Mouse (Mus musculus): ENCODE measurements at regions not wholly inside any gene's neighbourhood (a gene's known extent, or its start where the extent isn't known, plus 50 kb on each side); places are given as distances from the start of the nearest gene placed in this dataset.

- ATAC-seq (ENCODE audit: insufficient number of reproducible peaks, low FRiP score, low TSS enrichment, low read depth) (no peak), DNase-seq (ENCODE audit: low spot score) (no peak)
- Histone ChIP-seq H3K4me2 (ENCODE audit: low read depth, severe bottlenecking) (peak overlapping the region; percentile 57), H3K36me3 (ENCODE audit: control insufficient read depth, insufficient read depth, low read length) (no peaks in the 10 kb centered on the region), H3K27ac (replicated peaks; ENCODE audit: low read depth, low read length) (no peak overlapping the region), H3K4me1 (ENCODE audit: control insufficient read depth, insufficient read depth, low read length) (peaks cover 4% of the 10 kb centered on the region; the same call in 1 of the 2 replicates), H3K27me3 (ENCODE audit: control insufficient read depth, insufficient read depth, low read length) (no peaks in the 10 kb centered on the region), H3K9ac (ENCODE audit: low read length) (no peak overlapping the region), H3K4me3 (ENCODE audit: low read depth, low read length) (peak overlapping the region; percentile 27), H3K9me3 (ENCODE audit: control insufficient read depth, low read length) (no peaks in the 10 kb centered on the region)
- 42% methylated on average over 6 of the region's 6 CpGs for WGBS
These were observed 99.4 kb downstream of the Rpap3 start for GRCm38 (mm10) chr15:97606232-97606629.

GRCm38 (mm10) chr15:97605791-97606190 is 99.8 kb downstream of the Rpap3 start:
- peaks cover 4% of the 10 kb centered on the region; the same call in 1 of the 2 replicates for H3K4me1 ChIP-seq (ENCODE audit: control insufficient read depth, insufficient read depth, low read length)
- no peak overlapping the region for H3K9ac ChIP-seq (ENCODE audit: low read length)
- no peak overlapping the region for H3K27ac ChIP-seq (replicated peaks; ENCODE audit: low read depth, low read length)
- H3K4me2 ChIP-seq (ENCODE audit: low read depth, severe bottlenecking) = no peak overlapping the region
- ATAC-seq (ENCODE audit: insufficient number of reproducible peaks, low FRiP score, low TSS enrichment, low read depth) (no peak), DNase-seq (ENCODE audit: low spot score) (no peak)
- H3K36me3 ChIP-seq (ENCODE audit: control insufficient read depth, insufficient read depth, low read length) = no peaks in the 10 kb centered on the region
- 89% methylated on average over 7 of the region's 7 CpGs for WGBS
- H3K9me3 ChIP-seq (ENCODE audit: control insufficient read depth, low read length) = no peaks in the 10 kb centered on the region
- no peak overlapping the region for H3K4me3 ChIP-seq (ENCODE audit: low read depth, low read length)
- no peaks in the 10 kb centered on the region for H3K27me3 ChIP-seq (ENCODE audit: control insufficient read depth, insufficient read depth, low read length)

GRCm38 (mm10) chr15:97603492-97603891 is 102.1 kb downstream of the Rpap3 start:
- Histone ChIP-seq H3K4me3 (ENCODE audit: low read depth, low read length) (no peak overlapping the region), H3K27ac (replicated peaks; ENCODE audit: low read depth, low read length) (no peak overlapping the region), H3K36me3 (ENCODE audit: control insufficient read depth, insufficient read depth, low read length) (no peaks in the 10 kb centered on the region), H3K9ac (ENCODE audit: low read length) (no peak overlapping the region), H3K4me2 (ENCODE audit: low read depth, severe bottlenecking) (no peak overlapping the region), H3K4me1 (ENCODE audit: control insufficient read depth, insufficient read depth, low read length) (peaks cover 4% of the 10 kb centered on the region; the same call in 1 of the 2 replicates), H3K27me3 (ENCODE audit: control insufficient read depth, insufficient read depth, low read length) (no peaks in the 10 kb centered on the region), H3K9me3 (ENCODE audit: control insufficient read depth, low read length) (no peaks in the 10 kb centered on the region)
- DNase-seq (ENCODE audit: low spot score) = no peak
- ATAC-seq (ENCODE audit: insufficient number of reproducible peaks, low FRiP score, low TSS enrichment, low read depth) = no peak
- WGBS = 54% methylated on average over 6 of the region's 6 CpGs

GRCm38 (mm10) chr15:97598270-97598669 is 107.4 kb downstream of the Rpap3 start:
- WGBS = 81% methylated on average over 8 of the region's 8 CpGs
- ATAC-seq (ENCODE audit: insufficient number of reproducible peaks, low FRiP score, low TSS enrichment, low read depth) = no peak

GRCm38 (mm10) chr15:97596514-97597081 is 109.0 kb downstream of the Rpap3 start:
- H3K9ac ChIP-seq (ENCODE audit: low read length) = no peak overlapping the region
- no peak overlapping the region for H3K4me3 ChIP-seq (ENCODE audit: low read depth, low read length)
- 0 out of 2 replicates have a peak, but pooled peaks cover 3% of the 10 kb centered on the region for H3K4me1 ChIP-seq (ENCODE audit: control insufficient read depth, insufficient read depth, low read length)
- no peak for DNase-seq (ENCODE audit: low spot score)
- ATAC-seq (ENCODE audit: insufficient number of reproducible peaks, low FRiP score, low TSS enrichment, low read depth) = no peak
- H3K36me3 ChIP-seq (ENCODE audit: control insufficient read depth, insufficient read depth, low read length) = no peaks in the 10 kb centered on the region
- no peak overlapping the region for H3K4me2 ChIP-seq (ENCODE audit: low read depth, severe bottlenecking)
- no peaks in the 10 kb centered on the region for H3K9me3 ChIP-seq (ENCODE audit: control insufficient read depth, low read length)
- no peak overlapping the region for H3K27ac ChIP-seq (replicated peaks; ENCODE audit: low read depth, low read length)
- no peaks in the 10 kb centered on the region for H3K27me3 ChIP-seq (ENCODE audit: control insufficient read depth, insufficient read depth, low read length)
- WGBS = 49% methylated on average over 8 of the region's 8 CpGs

More at GRCm38 (mm10) chr15:97598270-97598669, 107.4 kb downstream of the Rpap3 start:
- Histone ChIP-seq H3K4me3 (ENCODE audit: low read depth, low read length) (no peak overlapping the region), H3K9ac (ENCODE audit: low read length) (no peak overlapping the region), H3K4me1 (ENCODE audit: control insufficient read depth, insufficient read depth, low read length) (0 out of 2 replicates have a peak, but pooled peaks cover 3% of the 10 kb centered on the region), H3K36me3 (ENCODE audit: control insufficient read depth, insufficient read depth, low read length) (no peaks in the 10 kb centered on the region), H3K4me2 (ENCODE audit: low read depth, severe bottlenecking) (no peak overlapping the region), H3K9me3 (ENCODE audit: control insufficient read depth, low read length) (no peaks in the 10 kb centered on the region), H3K27ac (replicated peaks; ENCODE audit: low read depth, low read length) (no peak overlapping the region), H3K27me3 (ENCODE audit: control insufficient read depth, insufficient read depth, low read length) (no peaks in the 10 kb centered on the region)
- DNase-seq (ENCODE audit: low spot score) = no peak

GRCm38 (mm10) chr15:97595284-97595796 is 110.3 kb downstream of the Rpap3 start:
- H3K4me2 ChIP-seq (ENCODE audit: low read depth, severe bottlenecking) = no peak overlapping the region
- no peak overlapping the region for H3K9ac ChIP-seq (ENCODE audit: low read length)
- DNase-seq (ENCODE audit: low spot score) (no peak), ATAC-seq (ENCODE audit: insufficient number of reproducible peaks, low FRiP score, low TSS enrichment, low read depth) (no peak)
- no peaks in the 10 kb centered on the region for H3K9me3 ChIP-seq (ENCODE audit: control insufficient read depth, low read length)
- H3K36me3 ChIP-seq (ENCODE audit: control insufficient read depth, insufficient read depth, low read length) = no peaks in the 10 kb centered on the region
- H3K27ac ChIP-seq (replicated peaks; ENCODE audit: low read depth, low read length) = no peak overlapping the region
- H3K4me1 ChIP-seq (ENCODE audit: control insufficient read depth, insufficient read depth, low read length) = 0 out of 2 replicates have a peak, but pooled peaks cover 3% of the 10 kb centered on the region
- no peaks in the 10 kb centered on the region for H3K27me3 ChIP-seq (ENCODE audit: control insufficient read depth, insufficient read depth, low read length)
- H3K4me3 ChIP-seq (ENCODE audit: low read depth, low read length) = no peak overlapping the region
- WGBS = 82% methylated on average over 6 of the region's 6 CpGs

GRCm38 (mm10) chr15:97593781-97594600 is 111.6 kb downstream of the Rpap3 start:
- H3K27ac ChIP-seq (replicated peaks; ENCODE audit: low read depth, low read length) = no peak overlapping the region
- H3K27me3 ChIP-seq (ENCODE audit: control insufficient read depth, insufficient read depth, low read length) = no peaks in the 10 kb centered on the region
- no peak overlapping the region for H3K4me2 ChIP-seq (ENCODE audit: low read depth, severe bottlenecking)
- H3K9me3 ChIP-seq (ENCODE audit: control insufficient read depth, low read length) = no peaks in the 10 kb centered on the region
- no peak overlapping the region for H3K4me3 ChIP-seq (ENCODE audit: low read depth, low read length)
- H3K9ac ChIP-seq (ENCODE audit: low read length) = no peak overlapping the region
- DNase-seq (ENCODE audit: low spot score) (no peak), ATAC-seq (ENCODE audit: insufficient number of reproducible peaks, low FRiP score, low TSS enrichment, low read depth) (no peak)
- WGBS = 63% methylated on average over 11 of the region's 11 CpGs
- 0 out of 2 replicates have a peak, but pooled peaks cover 3% of the 10 kb centered on the region for H3K4me1 ChIP-seq (ENCODE audit: control insufficient read depth, insufficient read depth, low read length)
- H3K36me3 ChIP-seq (ENCODE audit: control insufficient read depth, insufficient read depth, low read length) = no peaks in the 10 kb centered on the region

GRCm38 (mm10) chr15:97592786-97593185 is 112.8 kb downstream of the Rpap3 start:
- no peaks in the 10 kb centered on the region for H3K27me3 ChIP-seq (ENCODE audit: control insufficient read depth, insufficient read depth, low read length)
- 88% methylated on average over 11 of the region's 11 CpGs for WGBS
- no peak overlapping the region for H3K4me2 ChIP-seq (ENCODE audit: low read depth, severe bottlenecking)

More at GRCm38 (mm10) chr15:97592786-97593185, 112.8 kb downstream of the Rpap3 start:
- Histone ChIP-seq H3K4me1 (ENCODE audit: control insufficient read depth, insufficient read depth, low read length) (0 out of 2 replicates have a peak, but pooled peaks cover 3% of the 10 kb centered on the region), H3K9ac (ENCODE audit: low read length) (no peak overlapping the region), H3K9me3 (ENCODE audit: control insufficient read depth, low read length) (no peaks in the 10 kb centered on the region), H3K4me3 (ENCODE audit: low read depth, low read length) (no peak overlapping the region), H3K27ac (replicated peaks; ENCODE audit: low read depth, low read length) (no peak overlapping the region), H3K36me3 (ENCODE audit: control insufficient read depth, insufficient read depth, low read length) (no peaks in the 10 kb centered on the region)
- DNase-seq (ENCODE audit: low spot score) (no peak), ATAC-seq (ENCODE audit: insufficient number of reproducible peaks, low FRiP score, low TSS enrichment, low read depth) (no peak)

Measured in limb, embryonic 11.5 days (tissue).